Mouse (Mus musculus) heart, embryonic 14.5 days (tissue): ENCODE data around the gene Gm614. TPM values are rescaled to one million over a fixed set of nuclear protein-coding genes. Genes with fewer than 3 reads are reported as not detected.

Experiments used
- ATAC-seq: fragments of 200-750 bp; cut with Nextera tagmentation; 2 replicates; pipeline ENCODE4 v1.8.0; 2017; ENCODE audit warnings: low read depth, moderate TSS enrichment; ENCODE audit not compliant: insufficient number of reproducible peaks, insufficient read depth, low FRiP score
- H3K27ac ChIP-seq, 2 experiments: fragments of 200-500 bp in 1 of 2; fragments of 300-500 bp in 1 of 2; sonication (generic) in 1 of 2; replicated peaks in 1 of 2; 2 replicates each; pipeline ENCODE4 v1.5.1; 2012 to 2014; ENCODE audit warnings: low read depth in 2 of 2, low read length in 2 of 2, control low read depth in 1 of 2, mild to moderate bottlenecking in 1 of 2, mixed read lengths in 1 of 2; ENCODE audit not compliant: control insufficient read depth in 1 of 2, insufficient read depth in 1 of 2
- H3K27me3 ChIP-seq: fragments of 300-500 bp; sonication (generic); 2 replicates; pipeline ENCODE4 v1.6.1; 2014; ENCODE audit warnings: mild to moderate bottlenecking, low read length, control low read depth; ENCODE audit not compliant: control insufficient read depth, insufficient read depth
- H3K36me3 ChIP-seq: fragments of 300-500 bp; sonication (generic); 2 replicates; pipeline ENCODE4 v1.6.1; 2014; ENCODE audit warnings: mild to moderate bottlenecking, control low read depth, low read length, mixed read lengths; ENCODE audit not compliant: control insufficient read depth, insufficient read depth
- H3K4me1 ChIP-seq, 2 experiments: fragments of 200-500 bp in 1 of 2; fragments of 300-500 bp in 1 of 2; sonication (generic) in 1 of 2; 2 replicates each; pipeline ENCODE4 v1.6.1; 2012 to 2014; ENCODE audit warnings: low read length in 2 of 2, control low read depth in 1 of 2, mixed read lengths in 1 of 2; ENCODE audit not compliant: control insufficient read depth in 2 of 2, insufficient read depth in 2 of 2
- H3K4me2 ChIP-seq: fragments of 300-500 bp; sonication (generic); 2 replicates; pipeline ENCODE4 v1.6.1; 2014; ENCODE audit warnings: mild to moderate bottlenecking, low read length
- H3K4me3 ChIP-seq, 2 experiments: fragments of 200-500 bp in 1 of 2; fragments of 300-500 bp in 1 of 2; sonication (generic) in 1 of 2; 2 replicates each; pipeline ENCODE4 v1.5.1; 2012 to 2014; ENCODE audit warnings: low read length in 2 of 2, mild to moderate bottlenecking in 2 of 2, control low read depth in 1 of 2, low read depth in 1 of 2, moderate library complexity in 1 of 2; ENCODE audit not compliant: control insufficient read depth in 1 of 2, insufficient read depth in 1 of 2
- H3K9ac ChIP-seq: fragments of 300-500 bp; sonication (generic); 2 replicates; pipeline ENCODE4 v1.6.1; 2014; ENCODE audit warnings: mild to moderate bottlenecking, low read length
- H3K9me3 ChIP-seq: fragments of 300-500 bp; sonication (generic); 2 replicates; pipeline ENCODE4 v1.6.1; 2016; ENCODE audit warnings: low read length, control low read depth; ENCODE audit not compliant: control insufficient read depth
- WGBS: fragments of 180-500 bp; shearing (Covaris S2); extraction: QIAGEN DNeasy Blood & Tissue Kit; methylation state at CpG from one replicate; pipeline ENCODE4 v1.1.7; 2014; 5-methylcytosine and 5-hydroxymethylcytosine counted together
- polyA plus RNA-seq: library from polyadenylated mRNA; unstranded; fragments of >200 nt; fragmentation: Nextera tagmentation; extraction: Ambion mirVana; gene quantifications from 2 replicates; pipeline ENCODE4 v1.2.1, GENCODE M21; 2014

Gm614 gene
- not detected in 2 replicates for polyA plus RNA-seq

- no peak for ATAC-seq
- Histone ChIP-seq H3K27me3 (no peaks in the 10 kb centered on the region), H3K4me2 (no peak within 1 kb of the TSS), H3K27ac (no peak within 1 kb of the TSS), H3K4me1 (peaks cover 8 to 9% of the 10 kb centered on the region in 2 experiments; a peak in 2 of 4 replicates), H3K9ac (no peak within 1 kb of the TSS), H3K9me3 (no peaks in the 10 kb centered on the region), H3K4me3 (no peak within 1 kb of the TSS), H3K36me3 (peaks cover 2% of the 10 kb centered on the region; the same call in 1 of the 2 replicates)
- WGBS: 88% methylated on average over 1 of the region's 1 CpGs
Observed at GRCm38 (mm10) chrX:101263892-101264291, at the start of gene Gm614. Gene Gm614 (minus strand): TSS chrX:101263992.

GRCm38 (mm10) chrX:101309299-101309698 lies 45.5 kb upstream of the Gm614 start:
- no peaks in the 10 kb centered on the region for H3K9me3 ChIP-seq
- 0 out of 2 replicates have a peak, but pooled peaks cover 3% of the 10 kb centered on the region for H3K27me3 ChIP-seq
- H3K36me3 ChIP-seq: no peaks in the 10 kb centered on the region
- no peak overlapping the region for H3K4me2 ChIP-seq
- 78% methylated on average over 5 of the region's 5 CpGs for WGBS
- H3K27ac ChIP-seq: no peak overlapping the region
- H3K4me3 ChIP-seq: no peak overlapping the region
- no peaks in the 10 kb centered on the region for H3K4me1 ChIP-seq
- no peak overlapping the region for H3K9ac ChIP-seq
- no peak for ATAC-seq

- H3K27ac ChIP-seq: no peak overlapping the region
- no peaks in the 10 kb centered on the region for H3K27me3 ChIP-seq
- H3K4me2 ChIP-seq: no peak overlapping the region
- no peak overlapping the region for H3K9ac ChIP-seq
- no peak for ATAC-seq
- whole genome bisulfite sequencing: 58% methylated on average over 2 of the region's 2 CpGs
- H3K36me3 ChIP-seq: no peaks in the 10 kb centered on the region
- no peaks in the 10 kb centered on the region for H3K9me3 ChIP-seq
- H3K4me1 ChIP-seq: no peaks in the 10 kb centered on the region; a peak in 1 of 4 replicates
- no peak overlapping the region for H3K4me3 ChIP-seq
Observed at GRCm38 (mm10) chrX:101304646-101305045, 40.9 kb upstream of the Gm614 start.

GRCm38 (mm10) chrX:101301654-101302053 lies 37.9 kb upstream of the Gm614 start:
- 78% methylated on average over 9 of the region's 9 CpGs for WGBS
- H3K27ac ChIP-seq: no peak overlapping the region
- H3K4me2 ChIP-seq: no peak overlapping the region
- ATAC-seq: no peak
- H3K4me3 ChIP-seq: no peak overlapping the region
- peaks cover 10% of the 10 kb centered on the region for H3K36me3 ChIP-seq
- H3K9ac ChIP-seq: no peak overlapping the region
- H3K4me1 ChIP-seq: no peaks in the 10 kb centered on the region; a peak in 2 of 4 replicates
- no peaks in the 10 kb centered on the region for H3K27me3 ChIP-seq
- no peaks in the 10 kb centered on the region for H3K9me3 ChIP-seq

- H3K27ac ChIP-seq: peak overlapping the region; percentile 19 to 58; a peak in 2 of 4 replicates
- ATAC-seq: no peak
- no peaks in the 10 kb centered on the region for H3K9me3 ChIP-seq
- no peaks in the 10 kb centered on the region; a peak in 2 of 4 replicates for H3K4me1 ChIP-seq
- H3K9ac ChIP-seq: peak overlapping the region; percentile 44; the same call in 1 of the 2 replicates
- 39% methylated on average over 13 of the region's 13 CpGs for WGBS
- H3K27me3 ChIP-seq: no peaks in the 10 kb centered on the region
- peak overlapping the region; percentile 32 to 37 for H3K4me3 ChIP-seq
- H3K36me3 ChIP-seq: peaks cover 20% of the 10 kb centered on the region
- H3K4me2 ChIP-seq: peak overlapping the region; percentile 61
Observed at GRCm38 (mm10) chrX:101300427-101301030, 36.7 kb upstream of the Gm614 start.

- Histone ChIP-seq H3K4me1 (no peaks in the 10 kb centered on the region; a peak in 2 of 4 replicates), H3K27ac (no peak overlapping the region)
- no peak for ATAC-seq
Observed at GRCm38 (mm10) chrX:101299473-101300426, 36.0 kb upstream of the Gm614 start.

GRCm38 (mm10) chrX:101299055-101299454 lies 35.3 kb upstream of the Gm614 start, which contains the start of gene Nlgn3:
Gene Nlgn3 (plus strand): TSS chrX:101299168.
- Histone ChIP-seq H3K9ac (peak within 1 kb of the TSS; percentile 61; the same call in 1 of the 2 replicates), H3K27ac (no peak within 1 kb of the TSS), H3K4me2 (peak within 1 kb of the TSS; percentile 61), H3K9me3 (no peaks in the 10 kb centered on the region), H3K36me3 (peaks cover 34% of the 10 kb centered on the region), H3K27me3 (no peaks in the 10 kb centered on the region), H3K4me3 (peak within 1 kb of the TSS; percentile 32 to 40), H3K4me1 (no peaks in the 10 kb centered on the region; a peak in 2 of 4 replicates)
- 20% methylated on average over 23 of the region's 24 CpGs for WGBS
- no peak for ATAC-seq

More at GRCm38 (mm10) chrX:101299473-101300426, 36.0 kb upstream of the Gm614 start:
- Histone ChIP-seq H3K36me3 (peaks cover 28% of the 10 kb centered on the region), H3K4me2 (peak overlapping the region; percentile 61), H3K9me3 (no peaks in the 10 kb centered on the region), H3K9ac (peak overlapping the region; percentile 61; the same call in 1 of the 2 replicates), H3K4me3 (peak overlapping the region; percentile 32 to 40), H3K27me3 (no peaks in the 10 kb centered on the region)
- WGBS: 39% methylated on average over 11 of the region's 13 CpGs
